Mouse (Mus musculus) bone marrow, adult 2 months (tissue): ENCODE measurements around the gene Tab1. TPM values are rescaled to one million over a fixed set of nuclear protein-coding genes. Genes with fewer than 3 reads are reported as not detected.

Experiments used
- H3K27ac ChIP-seq: fragments of 200-500 bp; 2 replicates; pipeline ENCODE4 v1.5.1; 2012; ENCODE audit warnings: low read depth, mild to moderate bottlenecking, control low read depth, inconsistent platforms, low read length; ENCODE audit not compliant: control insufficient read depth, poor library complexity, insufficient read depth
- H3K4me1 ChIP-seq: fragments of 200-500 bp; 2 replicates; pipeline ENCODE4 v1.6.1; 2011; ENCODE audit warnings: low read length; ENCODE audit not compliant: control insufficient read depth, insufficient read depth
- H3K4me3 ChIP-seq: fragments of 200-500 bp; replicated peaks from 2 replicates; pipeline ENCODE3; 2011; ENCODE audit warnings: mild to moderate bottlenecking, low read depth, low read length, control low read depth; ENCODE audit not compliant: control insufficient read depth
- CTCF ChIP-seq: fragments of 200-500 bp; IDR thresholded peaks from 2 replicates; pipeline ENCODE4 v1.5.1; 2011; ENCODE audit warnings: low read length, control low read depth; ENCODE audit not compliant: control insufficient read depth, insufficient read depth
- POLR2A ChIP-seq: fragments of 200-500 bp; IDR thresholded peaks from 2 replicates; pipeline ENCODE4 v1.6.1; 2011; ENCODE audit warnings: low read depth, mild to moderate bottlenecking, control low read depth, low read length, borderline replicate concordance; ENCODE audit not compliant: control insufficient read depth
- WGBS: fragments of 180-500 bp; shearing (Covaris S2); methylation state at CpG from one replicate; pipeline ENCODE4 v1.1.7; 2018; 5-methylcytosine and 5-hydroxymethylcytosine counted together
- polyA plus RNA-seq: library from polyadenylated mRNA; stranded (reverse); fragments of >200 nt; gene quantifications from 2 replicates; pipeline ENCODE4 v1.2.4, GENCODE M21; 2011; ENCODE audit warnings: low replicate concordance; ENCODE audit not compliant: missing spikeins, insufficient read depth, insufficient read length

The Tab1 gene
- polyA plus RNA-seq, 1 experiment, result 26.6 TPM

GRCm38 (mm10) chr15:80143760-80144159, 10.8 kb downstream of the Tab1 start:
- TF ChIP-seq CTCF (no peak), POLR2A (no peak)
- H3K27ac ChIP-seq, result no peak overlapping the region
- 92% methylated on average over 6 of the region's 6 CpGs for WGBS

GRCm38 (mm10) chr15:80145397-80145796, 12.5 kb downstream of the Tab1 start:
- 98% methylated on average over 5 of the region's 5 CpGs for WGBS
- no peak overlapping the region for H3K4me3 ChIP-seq
- H3K4me1 ChIP-seq, result no peaks in the 10 kb centered on the region
- TF ChIP-seq POLR2A (no peak), CTCF (no peak)
- H3K27ac ChIP-seq, result no peak overlapping the region

More at GRCm38 (mm10) chr15:80143760-80144159, 10.8 kb downstream of the Tab1 start:
- Histone ChIP-seq H3K4me1 (no peaks in the 10 kb centered on the region), H3K4me3 (no peak overlapping the region)

- Histone ChIP-seq H3K27ac (no peak overlapping the region), H3K4me1 (no peaks in the 10 kb centered on the region), H3K4me3 (no peak overlapping the region)
- TF ChIP-seq CTCF, result no peak
- no peak for TF ChIP-seq POLR2A
- 60% methylated on average over 6 of the region's 6 CpGs for WGBS
Measured at GRCm38 (mm10) chr15:80146153-80146552, 13.2 kb downstream of the Tab1 start.

GRCm38 (mm10) chr15:80147090-80147489, 14.2 kb downstream of the Tab1 start:
- no peak for TF ChIP-seq POLR2A
- TF ChIP-seq CTCF, result no peak
- H3K4me3 ChIP-seq, result no peak overlapping the region
- 78% methylated on average over 14 of the region's 14 CpGs for WGBS
- no peak overlapping the region for H3K27ac ChIP-seq
- H3K4me1 ChIP-seq, result no peaks in the 10 kb centered on the region

GRCm38 (mm10) chr15:80147511-80147910, 14.6 kb downstream of the Tab1 start:
- Histone ChIP-seq H3K4me3 (no peak overlapping the region), H3K27ac (no peak overlapping the region), H3K4me1 (no peaks in the 10 kb centered on the region)
- WGBS, result 86% methylated on average over 5 of the region's 5 CpGs
- no peak for TF ChIP-seq CTCF

- H3K4me3 ChIP-seq, result no peak overlapping the region
- no peaks in the 10 kb centered on the region for H3K4me1 ChIP-seq
- WGBS, result 81% methylated on average over 8 of the region's 8 CpGs
- H3K27ac ChIP-seq, result no peak overlapping the region
- TF ChIP-seq CTCF (no peak), POLR2A (no peak)
Measured at GRCm38 (mm10) chr15:80148565-80148964, 15.6 kb downstream of the Tab1 start.

GRCm38 (mm10) chr15:80149517-80149916, 16.6 kb downstream of the Tab1 start:
- no peak for TF ChIP-seq POLR2A
- no peak for TF ChIP-seq CTCF
- WGBS, result 91% methylated on average over 7 of the region's 7 CpGs
- no peaks in the 10 kb centered on the region for H3K4me1 ChIP-seq
- no peak overlapping the region for H3K4me3 ChIP-seq
- H3K27ac ChIP-seq, result no peak overlapping the region

GRCm38 (mm10) chr15:80152663-80153062, 19.7 kb downstream of the Tab1 start:
- no peaks in the 10 kb centered on the region for H3K4me1 ChIP-seq
- 87% methylated on average over 10 of the region's 10 CpGs for WGBS
- H3K27ac ChIP-seq, result no peak overlapping the region
- H3K4me3 ChIP-seq, result no peak overlapping the region
- TF ChIP-seq POLR2A, result no peak
- TF ChIP-seq CTCF, result no peak

GRCm38 (mm10) chr15:80153757-80154156, 20.8 kb downstream of the Tab1 start:
- WGBS, result 94% methylated on average over 11 of the region's 11 CpGs
- no peaks in the 10 kb centered on the region for H3K4me1 ChIP-seq
- no peak overlapping the region for H3K4me3 ChIP-seq
- H3K27ac ChIP-seq, result no peak overlapping the region
- no peak for TF ChIP-seq CTCF
- no peak for TF ChIP-seq POLR2A
